Mouse (Mus musculus): ENCODE results near the gene Amotl2.

- TF ChIP-seq CTCF (IDR thresholded peaks at IDR 0.05; ENCODE audit: borderline replicate concordance, control insufficient read depth, extremely low read depth, insufficient read depth, low read length, poor library complexity) (no peak), POLR2A (IDR thresholded peaks at IDR 0.05; ENCODE audit: control insufficient read depth, extremely low read depth, insufficient read depth, low read length, poor library complexity) (no peak)
Measured at GRCm38 (mm10) chr9:102756352-102756751, 39.9 kb downstream of the Amotl2 start.
